Mouse (Mus musculus) MEL (cell line): ENCODE data around the gene Bmpr1b.

Experiments used
- CTCF ChIP-seq, 3 experiments: IDR thresholded peaks in 2 of 3; conservative IDR thresholded peaks in 1 of 3; 2 replicates each; pipeline ENCODE4 v1.5.1; 2011 to 2012; ENCODE audit warnings: low read length in 3 of 3, low read depth in 2 of 3, mild to moderate bottlenecking in 2 of 3, improper control_type of control experiment in 1 of 3, inconsistent platforms in 1 of 3, mixed read lengths in 1 of 3, moderate library complexity in 1 of 3; ENCODE audit not compliant: control insufficient read depth in 1 of 3, insufficient read depth in 1 of 3, poor library complexity in 1 of 3, severe bottlenecking in 1 of 3
- ELF1 ChIP-seq: IDR thresholded peaks from 2 replicates; pipeline ENCODE4 v1.6.1; 2014; ENCODE audit warnings: low read depth, mild to moderate bottlenecking, inconsistent platforms, low read length, improper control_type of control experiment, moderate library complexity
- EP300 ChIP-seq, 2 experiments: IDR thresholded peaks; 2 replicates each; pipeline ENCODE4 v1.6.1; 2011; ENCODE audit warnings: improper control_type of control experiment in 2 of 2, low read length in 2 of 2, low read depth in 1 of 2, mild to moderate bottlenecking in 1 of 2
- GATA1 ChIP-seq: IDR thresholded peaks from 2 replicates; pipeline ENCODE4 v1.6.1; 2011; ENCODE audit warnings: low read depth, low read length, improper control_type of control experiment
- MEF2A ChIP-seq: IDR thresholded peaks from 2 replicates; pipeline ENCODE4 v1.6.1; 2014; ENCODE audit warnings: low read depth, mild to moderate bottlenecking, inconsistent platforms, low read length, improper control_type of control experiment; ENCODE audit not compliant: poor library complexity, insufficient replicate concordance, severe bottlenecking; ENCODE audit errors: extremely low read depth
- POLR2A ChIP-seq, 2 experiments: IDR thresholded peaks; 2 replicates each; pipeline ENCODE4 v1.6.1; 2011 to 2012; ENCODE audit warnings: low read length in 2 of 2, mild to moderate bottlenecking in 2 of 2, control low read depth in 1 of 2, improper control_type of control experiment in 1 of 2, low read depth in 1 of 2, moderate library complexity in 1 of 2; ENCODE audit not compliant: control insufficient read depth in 1 of 2, insufficient read depth in 1 of 2, poor library complexity in 1 of 2
- USF1 ChIP-seq: IDR thresholded peaks from 2 replicates; pipeline ENCODE4 v1.6.1; 2014; ENCODE audit warnings: low read depth, mild to moderate bottlenecking, inconsistent platforms, low read length, improper control_type of control experiment, moderate library complexity
- ZNF384 ChIP-seq: IDR thresholded peaks from 2 replicates; pipeline ENCODE4 v1.6.1; 2012; ENCODE audit warnings: low read depth, mild to moderate bottlenecking, inconsistent platforms, low read length, improper control_type of control experiment

DNA sequence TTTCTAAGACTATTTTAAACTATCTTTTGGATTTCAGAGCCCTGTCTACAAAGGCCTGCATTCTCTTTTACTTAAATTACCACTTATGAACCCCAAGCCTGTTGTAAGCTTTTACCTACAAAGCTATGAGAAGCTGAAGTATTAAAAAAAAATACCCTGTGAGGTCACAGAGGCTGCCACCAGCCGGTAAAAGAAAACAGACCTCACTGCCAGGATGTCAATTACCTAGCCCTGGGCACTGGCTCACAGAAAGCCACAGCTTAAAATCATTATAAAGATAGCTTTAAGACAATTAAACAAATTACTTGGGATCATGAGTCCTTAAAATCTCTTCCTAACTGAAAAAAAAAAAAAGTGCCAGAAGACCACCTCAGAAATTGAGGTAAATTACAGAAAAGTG lies 85.1 kb downstream of the Bmpr1b start:
- TF ChIP-seq GATA1 (no peak), MEF2A (no peak), CTCF (IDR thresholded peaks at IDR 0.05 in 2 of 3, conservative IDR thresholded peaks at IDR 0.05 in 1 of 3; ENCODE audit: control insufficient read depth in 1 of 3, insufficient read depth in 1 of 3, low read depth in 2 of 3, low read length in 3 of 3, poor library complexity in 1 of 3, severe bottlenecking in 1 of 3) (no peak), POLR2A (IDR thresholded peaks at IDR 0.05; ENCODE audit: control insufficient read depth in 1 of 2, insufficient read depth in 1 of 2, low read depth in 1 of 2, low read length in 2 of 2, poor library complexity in 1 of 2) (no peak), ELF1 (no peak), USF1 (no peak), EP300 (IDR thresholded peaks at IDR 0.05; ENCODE audit: low read depth in 1 of 2, low read length in 2 of 2) (no peak), ZNF384 (no peak)
